Mouse (Mus musculus) gastrocnemius, adult 2 months (tissue): Measurements from ENCODE around the gene Htatip2. TPM values are rescaled to one million over a fixed set of nuclear protein-coding genes. Genes with fewer than 3 reads are reported as not detected.

ENCODE experiments used
- DNase-seq: peaks from one replicate; pipeline ENCODE4 v3.0.0; 2022
- H3K27ac ChIP-seq: fragments of 200-600 bp; 2 replicates; pipeline ENCODE4 v1.8.1; 2022; ENCODE audit warnings: mild to moderate bottlenecking
- H3K4me3 ChIP-seq: fragments of 200-600 bp; 2 replicates; pipeline ENCODE4 v1.8.1; 2022; ENCODE audit warnings: mild to moderate bottlenecking, moderate library complexity
- CTCF ChIP-seq: fragments of 200-600 bp; IDR thresholded peaks from 2 replicates; pipeline ENCODE4 v1.8.1; 2022; ENCODE audit warnings: antibody characterized with exemption, mild to moderate bottlenecking, moderate library complexity
- intact Hi-C: fragments of 180-260 bp; cut with DNase I; formaldehyde crosslinking; loops from one replicate; pipeline ENCODE4 v1.15.1; 2025
- long read RNA-seq, 2 experiments: library from polyadenylated mRNA; stranded (forward); transcript quantifications; one replicate each; pipeline ENCODE4 v2.0.0; 2021
- total RNA-seq, 2 experiments: library from RNA; stranded (reverse); gene quantifications; 2 replicates each; pipeline ENCODE4 v1.2.3; 2021

Gene Htatip2
- 1 to 10 TPM; 3.9 to 4.0 TPM for total RNA-seq
- long read RNA-seq, experiment 1, partial matches to known transcripts, result 2 of 6 reads
- long read RNA-seq, experiment 1, other reads (novel, unspliced or antisense), result 2 of 6 reads
- long read RNA-seq, experiment 2, transcript Htatip2-202 (6 exons, 1,338 nt), result major isoform, 5 of 10 reads
- long read RNA-seq, experiment 2, partial matches to known transcripts, result 2 of 10 reads
- long read RNA-seq, experiment 2, other reads (novel, unspliced or antisense), result 3 of 10 reads

- Histone ChIP-seq H3K27ac (peak within 1 kb of the TSS; percentile 69), H3K4me3 (peak within 1 kb of the TSS; percentile 87)
- intact Hi-C loops, result loop anchor here (10.0 kb wide), 1 partner anchor 294 kb away; no protein-coding TSS in a partner anchor
- no peak for TF ChIP-seq CTCF
- peak; percentile 72 for DNase-seq
Measured at GRCm38 (mm10) chr7:49758934-49759571, at the start of gene Htatip2. Htatip2 (plus strand) TSS chr7:49759115.

GRCm38 (mm10) chr7:49709381-49710021, 49.4 kb upstream of the Htatip2 start:
- TF ChIP-seq CTCF, result no peak
- no peak for DNase-seq
- no peak overlapping the region for H3K27ac ChIP-seq
- intact Hi-C loops, result no loop called here
- no peak overlapping the region for H3K4me3 ChIP-seq

- Histone ChIP-seq H3K4me3 (no peak overlapping the region), H3K27ac (no peak overlapping the region)
- TF ChIP-seq CTCF, result no peak
- no peak for DNase-seq
- intact Hi-C loops, result no loop called here
Measured at GRCm38 (mm10) chr7:49717942-49718733, 40.8 kb upstream of the Htatip2 start.

- intact Hi-C loops, result no loop called here
- DNase-seq, result no peak
- Histone ChIP-seq H3K4me3 (no peak overlapping the region), H3K27ac (no peak overlapping the region)
- no peak for TF ChIP-seq CTCF
Measured at GRCm38 (mm10) chr7:49734342-49734741, 24.6 kb upstream of the Htatip2 start.

- Histone ChIP-seq H3K4me3 (no peak overlapping the region), H3K27ac (no peak overlapping the region)
- no peak for DNase-seq
- intact Hi-C loops, result no loop called here
- TF ChIP-seq CTCF, result no peak
Measured at GRCm38 (mm10) chr7:49739448-49739847, 19.5 kb upstream of the Htatip2 start.

GRCm38 (mm10) chr7:49741474-49741873, 17.4 kb upstream of the Htatip2 start:
- H3K27ac ChIP-seq, result no peak overlapping the region
- no peak for DNase-seq
- TF ChIP-seq CTCF, result no peak
- H3K4me3 ChIP-seq, result no peak overlapping the region
- intact Hi-C loops, result no loop called here

GRCm38 (mm10) chr7:49741923-49742322, 17.0 kb upstream of the Htatip2 start:
- TF ChIP-seq CTCF, result no peak
- no peak for DNase-seq
- H3K27ac ChIP-seq, result no peak overlapping the region
- intact Hi-C loops, result no loop called here
- no peak overlapping the region for H3K4me3 ChIP-seq

GRCm38 (mm10) chr7:49751148-49751547, 7.8 kb upstream of the Htatip2 start:
- intact Hi-C loops, result loop anchor here (10.0 kb wide), 1 partner anchor 286 kb away; no protein-coding TSS in a partner anchor
- Histone ChIP-seq H3K4me3 (no peak overlapping the region), H3K27ac (no peak overlapping the region)
- no peak for DNase-seq
- TF ChIP-seq CTCF, result peak; percentile 90

GRCm38 (mm10) chr7:49752730-49753506, 6.0 kb upstream of the Htatip2 start:
- Histone ChIP-seq H3K27ac (no peak overlapping the region), H3K4me3 (no peak overlapping the region)
- DNase-seq, result peak; percentile 31
- peak; percentile 61 for TF ChIP-seq CTCF
- intact Hi-C loops, result loop anchor here (10.0 kb wide), 1 partner anchor 288 kb away; no protein-coding TSS in a partner anchor

GRCm38 (mm10) chr7:49754767-49755166, 4.1 kb upstream of the Htatip2 start:
- no peak overlapping the region for H3K4me3 ChIP-seq
- peak; percentile 59 for DNase-seq
- intact Hi-C loops, result loop anchor here (1.0 to 10.0 kb wide), 2 partner anchors 138 to 290 kb away; no protein-coding TSS in a partner anchor
- peak; percentile 96 for TF ChIP-seq CTCF
- no peak overlapping the region for H3K27ac ChIP-seq

- DNase-seq, result peak; percentile 44
- Histone ChIP-seq H3K4me3 (no peak overlapping the region), H3K27ac (no peak overlapping the region)
- intact Hi-C loops, result no loop called here
- TF ChIP-seq CTCF, result no peak
Measured at GRCm38 (mm10) chr7:49762605-49763004, 3.7 kb downstream of the Htatip2 start.
